Mouse (Mus musculus) megakaryocyte, embryonic 14.5 days (primary cell): Measurements from ENCODE around the gene Mier2. TPM values are rescaled to one million over a fixed set of nuclear protein-coding genes. Genes with fewer than 3 reads are reported as not detected.
A peak's percentile ranks its signal among the peaks of the same experiment; 100 is the strongest.

Experiments
- H3K27me3 ChIP-seq: replicated peaks from 2 replicates; pipeline ENCODE3; 2012; ENCODE audit warnings: inconsistent platforms
- H3K36me3 ChIP-seq: replicated peaks from 2 replicates; pipeline ENCODE3; 2012; ENCODE audit warnings: low read length, inconsistent platforms, mixed read lengths
- H3K4me1 ChIP-seq: 2 replicates; pipeline ENCODE4 v1.6.1; 2012; ENCODE audit warnings: inconsistent platforms
- H3K4me3 ChIP-seq: replicated peaks from 2 replicates; pipeline ENCODE3; 2012; ENCODE audit warnings: moderate library complexity, mild to moderate bottlenecking, inconsistent platforms
- H3K9me3 ChIP-seq: 2 replicates; pipeline ENCODE4 v1.6.1; 2012; ENCODE audit warnings: inconsistent platforms
- FLI1 ChIP-seq: IDR thresholded peaks from 2 replicates; pipeline ENCODE4 v1.6.1; 2012; ENCODE audit warnings: low read length, inconsistent platforms, mixed read lengths
- GATA1 ChIP-seq: IDR thresholded peaks from 3 replicates; pipeline ENCODE4 v1.6.1; 2012; ENCODE audit warnings: mixed read lengths, low read length, inconsistent platforms, borderline replicate concordance
- polyA plus RNA-seq: library from polyadenylated mRNA; stranded (reverse); fragments of >175 nt; gene quantifications from 2 replicates; pipeline ENCODE4 v1.2.3, GENCODE M21; 2012; ENCODE audit warnings: low replicate concordance; ENCODE audit not compliant: insufficient read depth

The Mier2 gene
- polyA plus RNA-seq, 1 experiment = 32.9 TPM

DNA sequence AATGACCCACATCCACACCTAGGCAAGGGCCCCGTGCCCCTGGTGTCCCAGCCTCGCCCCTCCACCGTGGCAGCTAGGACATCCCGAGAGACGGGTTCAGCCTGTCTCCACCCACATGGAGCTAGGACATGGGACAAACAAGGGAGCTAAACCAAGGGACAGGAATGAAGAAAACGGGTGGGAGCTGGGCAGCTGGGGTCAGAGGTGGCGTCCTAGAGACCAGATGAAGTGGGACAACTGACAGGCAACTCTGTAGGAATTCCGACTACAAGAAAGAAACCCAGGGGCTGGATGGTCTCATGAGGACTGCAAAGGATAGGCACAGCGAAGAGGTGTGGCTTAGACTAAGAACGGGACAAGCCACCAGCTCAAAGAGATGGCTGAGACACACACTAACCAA, 1.3 kb downstream of the Mier2 start:
- H3K9me3 ChIP-seq = peaks cover 5% of the 10 kb centered on the region
- H3K4me1 ChIP-seq = peaks cover 35% of the 10 kb centered on the region
- H3K36me3 ChIP-seq = peaks cover 28% of the 10 kb centered on the region
- peaks cover 19% of the 10 kb centered on the region for H3K27me3 ChIP-seq
- peak overlapping the region; percentile 95 for H3K4me3 ChIP-seq
- TF ChIP-seq FLI1 (no peak), GATA1 (no peak)

DNA sequence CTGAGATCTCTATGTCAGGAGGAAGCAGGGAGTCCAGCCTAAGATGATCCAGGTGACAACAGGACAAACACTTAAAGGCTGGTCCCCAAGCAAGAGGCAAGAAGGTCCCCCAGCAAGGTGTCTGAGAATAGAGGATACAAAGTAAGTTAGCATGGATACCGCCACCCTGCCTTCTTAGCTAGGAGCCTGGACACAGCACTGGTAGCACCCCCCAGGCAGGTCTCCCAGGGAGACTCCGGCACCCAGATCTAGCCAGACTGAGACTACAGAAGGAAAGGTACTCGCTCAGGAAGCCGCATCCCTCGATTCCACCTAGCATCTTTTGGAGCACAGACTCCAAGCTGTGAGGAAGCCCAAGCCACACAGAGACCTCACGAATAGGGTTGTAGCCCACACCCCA, 1.8 kb downstream of the Mier2 start:
- peaks cover 19% of the 10 kb centered on the region for H3K27me3 ChIP-seq
- H3K4me3 ChIP-seq = no peak overlapping the region
- no peak for TF ChIP-seq FLI1
- no peak for TF ChIP-seq GATA1
- peaks cover 2% of the 10 kb centered on the region for H3K9me3 ChIP-seq
- H3K4me1 ChIP-seq = peaks cover 41% of the 10 kb centered on the region
- H3K36me3 ChIP-seq = peaks cover 33% of the 10 kb centered on the region

DNA sequence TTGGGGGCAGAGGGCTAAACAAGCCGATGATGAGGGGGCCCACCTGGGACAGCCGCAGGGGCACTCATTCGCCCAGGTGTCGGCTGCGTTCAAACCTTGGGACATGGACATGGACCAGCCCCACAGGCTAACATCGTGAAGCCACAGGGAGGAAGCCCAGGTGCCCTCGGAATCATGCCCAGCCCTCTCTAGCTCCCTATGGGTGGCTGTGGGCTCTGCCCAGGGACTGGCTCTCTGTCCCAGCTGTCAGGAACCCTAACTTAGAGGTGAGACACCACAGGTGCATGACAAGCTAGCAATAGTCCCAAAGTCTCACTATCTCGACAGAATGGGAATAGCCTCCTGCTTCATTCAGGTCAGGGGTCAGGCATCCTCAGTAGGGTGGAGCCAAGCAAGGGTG, 2.5 kb downstream of the Mier2 start:
- Histone ChIP-seq H3K36me3 (peaks cover 40% of the 10 kb centered on the region), H3K4me3 (peak overlapping the region; percentile 18), H3K4me1 (peaks cover 47% of the 10 kb centered on the region), H3K9me3 (no peaks in the 10 kb centered on the region), H3K27me3 (peaks cover 18% of the 10 kb centered on the region)
- TF ChIP-seq GATA1 (no peak), FLI1 (no peak)

DNA sequence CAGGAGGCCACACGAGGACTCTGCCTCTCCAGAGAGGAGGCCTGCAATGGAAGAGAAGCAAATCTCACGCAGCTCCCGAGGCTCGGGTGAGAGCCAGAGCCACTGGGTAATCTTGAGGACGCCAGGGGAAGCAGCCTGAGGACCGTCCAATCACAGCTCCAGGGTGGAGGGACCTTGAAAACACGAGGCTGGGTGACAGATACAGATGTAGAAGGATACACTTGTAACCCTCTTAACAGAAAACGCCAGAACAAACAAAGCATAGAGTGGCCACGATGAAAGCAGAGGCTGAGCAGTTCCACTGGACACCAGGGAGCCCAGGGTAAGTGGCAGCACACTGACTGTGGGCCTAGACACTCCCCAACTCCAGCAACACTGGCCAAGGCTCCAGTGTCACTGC, 4.6 kb downstream of the Mier2 start:
- H3K9me3 ChIP-seq = no peaks in the 10 kb centered on the region
- TF ChIP-seq FLI1 (no peak), GATA1 (no peak)
- no peak overlapping the region for H3K4me3 ChIP-seq
- peaks cover 56% of the 10 kb centered on the region for H3K4me1 ChIP-seq
- peaks cover 10% of the 10 kb centered on the region for H3K27me3 ChIP-seq
- peaks cover 61% of the 10 kb centered on the region for H3K36me3 ChIP-seq

DNA sequence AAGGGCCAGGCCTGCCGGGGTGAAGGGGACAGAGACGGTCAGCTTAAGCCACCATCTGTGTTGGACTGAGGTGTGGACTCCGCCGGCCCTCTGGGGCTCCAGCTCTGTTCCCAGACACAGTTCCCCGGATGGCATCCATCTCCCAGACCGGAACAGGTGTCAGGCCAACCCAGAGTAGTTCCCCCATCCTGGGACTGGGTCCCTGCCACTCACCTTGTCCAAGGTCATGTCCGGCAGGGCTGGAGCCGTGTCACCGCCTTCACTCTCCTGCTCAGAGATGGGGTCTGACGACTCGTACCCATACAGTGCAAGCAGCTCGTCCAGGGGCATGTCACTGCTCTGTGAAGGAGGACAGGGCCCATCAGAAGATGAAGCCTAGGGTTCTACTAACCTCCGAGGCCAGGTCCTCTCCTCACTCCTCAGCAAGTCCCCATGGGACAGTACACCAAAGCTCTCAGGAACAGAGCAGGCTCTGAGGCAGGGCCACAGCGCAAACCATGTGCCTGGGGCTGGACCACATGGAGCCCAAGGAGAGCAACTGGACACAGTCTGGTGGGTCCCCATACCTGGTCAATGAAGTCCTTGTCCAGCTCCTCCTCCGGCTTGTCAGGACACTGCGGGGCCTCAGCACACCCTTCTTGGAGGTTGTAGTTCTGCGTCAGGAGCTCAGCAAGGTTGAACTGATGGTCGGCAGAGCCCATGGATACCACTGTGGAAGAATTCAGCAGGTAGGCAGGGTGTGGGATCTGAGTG, 5.9 kb downstream of the Mier2 start:
- no peak for TF ChIP-seq GATA1
- TF ChIP-seq FLI1 = no peak
- peaks cover 74% of the 10 kb centered on the region for H3K36me3 ChIP-seq

DNA sequence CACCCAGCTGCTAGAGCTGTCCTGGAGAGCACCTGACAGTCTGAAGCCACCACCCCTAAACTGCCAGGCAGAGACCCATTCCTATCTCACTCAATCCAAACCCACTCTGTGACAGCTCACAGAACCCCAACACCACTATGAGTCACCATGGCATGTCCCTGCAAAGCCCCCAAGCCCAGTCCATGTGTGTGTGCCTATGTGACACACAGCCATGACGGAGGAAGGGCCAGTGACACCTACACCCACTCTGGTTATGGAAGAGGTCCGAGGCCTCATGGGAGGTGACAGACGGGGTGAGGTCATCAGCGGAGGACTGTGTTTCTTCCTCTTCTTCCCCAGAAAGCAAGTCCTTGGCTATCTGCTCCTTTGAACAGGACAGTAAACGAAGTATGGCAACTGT, 6.5 kb downstream of the Mier2 start:
- Histone ChIP-seq H3K27me3 (peaks cover under 1% of the 10 kb centered on the region), H3K9me3 (no peaks in the 10 kb centered on the region), H3K4me1 (peaks cover 45% of the 10 kb centered on the region), H3K36me3 (peaks cover 80% of the 10 kb centered on the region), H3K4me3 (no peak overlapping the region)
- TF ChIP-seq GATA1 (no peak), FLI1 (no peak)

More for the DNA sequence above, 5.9 kb downstream of the Mier2 start:
- Histone ChIP-seq H3K27me3 (peaks cover 6% of the 10 kb centered on the region), H3K4me3 (no peak overlapping the region), H3K4me1 (peaks cover 51% of the 10 kb centered on the region), H3K9me3 (no peaks in the 10 kb centered on the region)

DNA sequence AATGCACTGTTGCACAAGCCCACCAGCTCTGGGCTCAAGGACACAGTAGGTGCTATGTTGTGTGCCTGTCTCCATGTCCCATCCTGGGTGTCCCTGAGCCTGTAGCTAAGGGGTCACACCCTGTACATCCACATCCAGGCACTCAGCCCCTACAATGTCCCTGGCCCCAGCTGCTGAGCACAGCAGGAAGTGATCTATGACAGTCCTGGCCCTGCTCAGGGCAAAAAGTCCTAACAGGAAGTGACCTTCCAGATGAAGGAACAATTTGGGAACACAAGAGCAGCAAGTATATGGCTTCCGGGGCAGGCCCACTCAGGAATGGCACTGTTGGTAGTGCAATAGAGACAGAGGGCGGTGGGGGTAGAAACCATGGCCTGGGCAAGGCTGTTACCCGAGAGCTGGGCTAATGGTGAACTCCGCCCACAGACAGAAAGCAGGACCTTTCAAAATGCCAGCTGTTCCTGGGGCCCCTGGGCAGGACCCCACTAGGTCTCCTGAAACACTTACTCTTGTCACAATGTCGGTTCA, 7.8 kb downstream of the Mier2 start:
- Histone ChIP-seq H3K4me3 (peak overlapping the region; percentile 54), H3K36me3 (peaks cover 93% of the 10 kb centered on the region), H3K27me3 (no peaks in the 10 kb centered on the region), H3K9me3 (no peaks in the 10 kb centered on the region), H3K4me1 (peaks cover 34% of the 10 kb centered on the region)
- no peak for TF ChIP-seq GATA1
- TF ChIP-seq FLI1 = no peak

DNA sequence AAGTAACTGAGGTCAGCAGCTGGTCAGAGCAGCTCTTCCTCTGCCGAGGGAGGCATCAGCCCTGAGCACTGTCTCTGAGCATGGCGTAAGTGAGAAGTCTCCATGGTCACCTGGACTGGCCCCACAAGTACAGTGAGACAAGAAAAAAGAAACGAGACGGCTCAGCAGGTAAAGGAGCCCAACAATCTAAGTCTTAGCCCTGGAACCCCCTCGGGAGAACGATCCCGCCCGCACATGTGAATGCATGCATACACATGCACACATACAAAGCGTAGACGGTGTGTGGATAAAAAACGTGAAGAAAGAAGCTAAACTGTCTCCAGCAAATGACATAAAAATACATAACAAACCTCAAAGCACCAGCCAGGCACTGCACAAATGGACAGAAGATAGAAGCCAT, 8.5 kb downstream of the Mier2 start:
- TF ChIP-seq FLI1 (no peak), GATA1 (no peak)
- Histone ChIP-seq H3K36me3 (peaks cover 100% of the 10 kb centered on the region), H3K27me3 (no peaks in the 10 kb centered on the region), H3K4me1 (peaks cover 31% of the 10 kb centered on the region), H3K9me3 (no peaks in the 10 kb centered on the region), H3K4me3 (no peak overlapping the region)

DNA sequence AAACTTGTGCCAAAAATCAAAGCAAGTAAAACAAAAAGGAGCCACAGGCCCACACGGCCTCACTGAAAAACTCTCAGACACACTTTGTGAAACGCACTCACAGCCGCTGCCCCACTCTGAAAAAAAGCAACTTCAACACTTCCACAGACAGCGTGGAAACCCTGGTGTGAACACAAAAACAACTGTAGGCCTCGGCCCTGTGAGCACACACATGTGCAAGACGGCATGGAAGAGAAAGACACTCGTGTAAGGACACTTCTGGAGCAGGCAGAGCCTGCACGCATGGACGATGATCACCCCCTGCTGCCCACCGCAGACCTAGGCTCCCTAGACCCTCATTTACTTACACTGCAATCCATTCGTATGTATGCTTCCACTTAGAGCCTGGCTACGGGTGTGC, 9.1 kb downstream of the Mier2 start:
- Histone ChIP-seq H3K4me1 (peaks cover 31% of the 10 kb centered on the region), H3K36me3 (peaks cover 100% of the 10 kb centered on the region), H3K4me3 (no peak overlapping the region), H3K27me3 (no peaks in the 10 kb centered on the region), H3K9me3 (no peaks in the 10 kb centered on the region)
- TF ChIP-seq FLI1 = no peak
- TF ChIP-seq GATA1 = no peak

DNA sequence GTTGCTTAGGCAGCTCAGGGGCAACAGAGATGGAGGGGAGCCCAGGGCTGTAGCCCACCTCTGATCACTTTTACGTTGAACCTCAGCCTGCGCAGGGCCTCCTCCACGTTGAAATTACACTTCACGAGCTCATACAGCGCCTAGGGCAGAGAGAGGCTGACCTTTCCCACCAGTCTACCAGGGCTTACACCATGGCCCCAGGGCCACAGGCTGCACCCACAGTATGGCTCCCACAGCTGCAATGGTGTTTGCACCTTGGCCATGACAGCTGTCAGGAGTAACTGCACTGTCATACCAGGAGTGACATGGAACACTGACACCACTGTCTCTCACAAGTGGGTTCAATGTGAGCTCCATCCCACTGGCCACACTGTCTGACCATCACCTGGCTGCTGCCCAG, 10.4 kb downstream of the Mier2 start:
- Histone ChIP-seq H3K36me3 (peaks cover 100% of the 10 kb centered on the region), H3K4me3 (peak overlapping the region; percentile 6), H3K9me3 (no peaks in the 10 kb centered on the region), H3K4me1 (peaks cover 31% of the 10 kb centered on the region), H3K27me3 (no peaks in the 10 kb centered on the region)
- no peak for TF ChIP-seq GATA1
- no peak for TF ChIP-seq FLI1

DNA sequence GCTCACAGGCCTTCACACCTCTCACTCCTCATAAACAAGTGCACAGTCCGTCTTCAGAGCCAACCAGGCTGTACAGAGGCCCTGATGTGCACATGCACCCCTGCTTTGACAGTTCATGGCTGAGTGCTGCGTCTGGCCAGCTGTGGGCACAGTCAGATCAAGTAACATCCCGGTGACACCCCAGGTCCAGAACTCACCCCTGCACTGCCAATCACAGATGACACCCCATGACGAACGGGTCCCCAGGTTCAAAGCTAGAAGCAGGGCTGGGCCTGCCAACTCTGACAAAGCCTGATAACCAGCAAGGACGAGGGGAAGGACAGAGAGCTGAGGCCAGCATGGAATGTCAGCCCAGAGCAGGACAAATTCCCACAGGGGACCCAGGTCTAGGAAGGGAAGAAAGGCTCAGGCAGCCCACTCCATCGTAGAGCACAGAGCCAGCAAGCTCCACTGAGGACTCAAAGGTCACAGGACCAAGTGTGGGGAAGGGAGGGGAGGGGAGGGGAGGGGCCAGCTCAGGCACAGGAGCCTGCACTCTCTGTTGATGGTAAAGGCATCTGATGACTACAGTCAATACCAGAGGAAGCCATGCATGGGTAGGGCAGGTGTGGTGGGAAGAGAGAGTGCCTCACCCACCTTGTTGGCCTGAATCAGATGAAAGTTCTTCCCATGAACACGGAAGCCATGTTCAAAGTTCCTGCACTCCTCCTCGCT, 11.0 kb downstream of the Mier2 start:
- Histone ChIP-seq H3K36me3 (peaks cover 96% of the 10 kb centered on the region), H3K4me3 (no peak overlapping the region), H3K9me3 (no peaks in the 10 kb centered on the region), H3K27me3 (no peaks in the 10 kb centered on the region), H3K4me1 (peaks cover 32% of the 10 kb centered on the region)
- TF ChIP-seq GATA1 = no peak
